Mouse (Mus musculus): ENCODE results near the gene Naa35. TPM values are rescaled to one million over a fixed set of nuclear protein-coding genes. Genes with fewer than 3 reads are reported as not detected.

The Naa35 gene
- total RNA-seq, 2 experiments from 2014 or later, result 32.0 to 36.5 TPM

GRCm38 (mm10) chr13:59667763-59668162, 82.7 kb downstream of the Naa35 start:
- intact Hi-C loops (cut with DNase I), result no loop called here
- DNase-seq, result no peak

GRCm38 (mm10) chr13:59668501-59669093, 83.5 kb downstream of the Naa35 start:
- no peak for DNase-seq

GRCm38 (mm10) chr13:59669946-59670345, 84.9 kb downstream of the Naa35 start:
- no peak for DNase-seq
- intact Hi-C loops (cut with DNase I), result no loop called here

More at GRCm38 (mm10) chr13:59668501-59669093, 83.5 kb downstream of the Naa35 start:
- intact Hi-C loops (cut with DNase I), result no loop called here

- intact Hi-C loops (cut with DNase I), result no loop called here
Measured at GRCm38 (mm10) chr13:59671521-59671920, 86.5 kb downstream of the Naa35 start.

GRCm38 (mm10) chr13:59672248-59672647, 87.2 kb downstream of the Naa35 start:
- intact Hi-C loops (cut with DNase I), result no loop called here
- DNase-seq, result no peak

More at GRCm38 (mm10) chr13:59671521-59671920, 86.5 kb downstream of the Naa35 start:
- no peak for DNase-seq

- intact Hi-C loops (cut with DNase I), result no loop called here
- DNase-seq, result no peak
Measured at GRCm38 (mm10) chr13:59673597-59673996, 88.5 kb downstream of the Naa35 start.

GRCm38 (mm10) chr13:59674215-59674614, 89.2 kb downstream of the Naa35 start:
- intact Hi-C loops (cut with DNase I), result no loop called here
- DNase-seq, result no peak

- no peak for DNase-seq
- intact Hi-C loops (cut with DNase I), result no loop called here
Measured at GRCm38 (mm10) chr13:59674761-59675150, 89.7 kb downstream of the Naa35 start.

- DNase-seq, result peak; percentile 40 to 42
- intact Hi-C loops (cut with DNase I), result no loop called here
Measured at GRCm38 (mm10) chr13:59675151-59676011, 90.3 kb downstream of the Naa35 start, which contains the start of gene Golm1. TSS of gene Golm1 (minus strand) at chr13:59675811.

GRCm38 (mm10) chr13:59676316-59677229, 91.5 kb downstream of the Naa35 start:
- intact Hi-C loops (cut with DNase I), result no loop called here
- no peak for DNase-seq

- intact Hi-C loops (cut with DNase I), result no loop called here
- no peak for DNase-seq
Measured at GRCm38 (mm10) chr13:59679306-59679705, 94.2 kb downstream of the Naa35 start.

- intact Hi-C loops (cut with DNase I), result no loop called here
Measured at GRCm38 (mm10) chr13:59679908-59680307, 94.8 kb downstream of the Naa35 start.

GRCm38 (mm10) chr13:59682629-59683028, 97.6 kb downstream of the Naa35 start:
- intact Hi-C loops (cut with DNase I), result no loop called here
- DNase-seq, result no peak

More at GRCm38 (mm10) chr13:59679908-59680307, 94.8 kb downstream of the Naa35 start:
- no peak for DNase-seq

GRCm38 (mm10) chr13:59685236-59685635, 100.2 kb downstream of the Naa35 start:
- DNase-seq, result no peak
- intact Hi-C loops (cut with DNase I), result no loop called here

Other genes starting within 250 kb of the Naa35 start
- gene Agtpbp1, start within 50 bp of the Naa35 start, total RNA-seq (2021), result 10 to 100 TPM; 44.0 to 57.1 TPM
- 1 to 10 TPM; 5.9 to 6.8 TPM for gene Golm1, start 90.6 kb downstream of the Naa35 start, total RNA-seq (2021)
- not detected for gene 4921517D22Rik, start 108.8 kb downstream of the Naa35 start, total RNA-seq (2021)
- not detected for gene Spata31d1a, start 125.1 kb downstream of the Naa35 start, total RNA-seq (2021)
- not detected for gene Spata31d1b, start 127.0 kb downstream of the Naa35 start, total RNA-seq (2021)
- not detected for gene Spata31d1d, start 146.5 kb downstream of the Naa35 start, total RNA-seq (2021)
- gene 1700014D04Rik, start 161.5 kb downstream of the Naa35 start, total RNA-seq (2021), result not detected
- 100 to 1,000 TPM; 179 to 181 TPM for gene Isca1, start 184.6 kb downstream of the Naa35 start, total RNA-seq (2021)
- not detected for gene Gm49354, start 197.0 kb downstream of the Naa35 start, total RNA-seq (2021)
- 10 to 100 TPM; 31.2 to 33.6 TPM for gene Tut7, start 237.9 kb downstream of the Naa35 start, total RNA-seq (2021)

Measured in gastrocnemius, postnatal 36 days (tissue).